Mouse (Mus musculus) right cerebral cortex, adult 2 months (tissue): ENCODE results near the gene Zbtb44.

Experiments
- DNase-seq, 2 experiments: peaks; one replicate each; pipeline ENCODE4 v3.0.0; 2021 to 2022; ENCODE audit warnings: low spot score in 2 of 2

Gene Zbtb44

GRCm38 (mm10) chr9:31070706-31071105 is 40.3 kb downstream of the Zbtb44 start:
- DNase-seq, result no peak

GRCm38 (mm10) chr9:31072256-31072655 is 41.8 kb downstream of the Zbtb44 start:
- DNase-seq, result no peak

- DNase-seq, result no peak
These were observed 43.4 kb downstream of the Zbtb44 start for GRCm38 (mm10) chr9:31073797-31074196.

- no peak for DNase-seq
These were observed 44.4 kb downstream of the Zbtb44 start for GRCm38 (mm10) chr9:31074836-31075235.

- no peak for DNase-seq
These were observed 50.3 kb downstream of the Zbtb44 start for GRCm38 (mm10) chr9:31080726-31081125.

GRCm38 (mm10) chr9:31082054-31082666 is 51.7 kb downstream of the Zbtb44 start:
- DNase-seq, result peak; percentile 84 to 90

- no peak for DNase-seq
These were observed 52.3 kb downstream of the Zbtb44 start for GRCm38 (mm10) chr9:31082771-31083170.

- no peak for DNase-seq
These were observed 55.1 kb downstream of the Zbtb44 start for GRCm38 (mm10) chr9:31085556-31085955.

GRCm38 (mm10) chr9:31086085-31086753 is 55.8 kb downstream of the Zbtb44 start:
- DNase-seq, result peak; percentile 80 to 82

- no peak for DNase-seq
These were observed 56.3 kb downstream of the Zbtb44 start for GRCm38 (mm10) chr9:31086754-31087145.

- DNase-seq, result no peak
These were observed 57.0 kb downstream of the Zbtb44 start for GRCm38 (mm10) chr9:31087466-31087865.

GRCm38 (mm10) chr9:31088116-31088515 is 57.7 kb downstream of the Zbtb44 start:
- DNase-seq, result no peak

GRCm38 (mm10) chr9:31088883-31089282 is 58.4 kb downstream of the Zbtb44 start:
- DNase-seq, result no peak

GRCm38 (mm10) chr9:31089541-31089940 is 59.1 kb downstream of the Zbtb44 start:
- no peak for DNase-seq

GRCm38 (mm10) chr9:31090081-31091023 is 59.9 kb downstream of the Zbtb44 start:
- DNase-seq, result no peak

- DNase-seq, result no peak
These were observed 60.7 kb downstream of the Zbtb44 start for GRCm38 (mm10) chr9:31091162-31091581.

- DNase-seq, result no peak
These were observed 61.8 kb downstream of the Zbtb44 start for GRCm38 (mm10) chr9:31092111-31092832.

GRCm38 (mm10) chr9:31092833-31093195 is 62.4 kb downstream of the Zbtb44 start:
- no peak for DNase-seq

- DNase-seq, result no peak
These were observed 66.9 kb downstream of the Zbtb44 start for GRCm38 (mm10) chr9:31097088-31098082.

GRCm38 (mm10) chr9:31098118-31098517 is 67.7 kb downstream of the Zbtb44 start:
- no peak for DNase-seq

- DNase-seq, result no peak
These were observed 78.0 kb downstream of the Zbtb44 start for GRCm38 (mm10) chr9:31108464-31108863.
